Mouse (Mus musculus) gastrocnemius, adult 2 months (tissue): ENCODE data around the gene Psmb11. TPM values are rescaled to one million over a fixed set of nuclear protein-coding genes. Genes with fewer than 3 reads are reported as not detected.
A peak's percentile ranks its signal among the peaks of the same experiment; 100 is the strongest.

Source experiments
- DNase-seq: peaks from one replicate; pipeline ENCODE4 v3.0.0; 2022
- H3K27ac ChIP-seq: fragments of 200-600 bp; 2 replicates; pipeline ENCODE4 v1.8.1; 2022; ENCODE audit warnings: mild to moderate bottlenecking
- H3K4me3 ChIP-seq: fragments of 200-600 bp; 2 replicates; pipeline ENCODE4 v1.8.1; 2022; ENCODE audit warnings: mild to moderate bottlenecking, moderate library complexity
- CTCF ChIP-seq: fragments of 200-600 bp; IDR thresholded peaks from 2 replicates; pipeline ENCODE4 v1.8.1; 2022; ENCODE audit warnings: antibody characterized with exemption, mild to moderate bottlenecking, moderate library complexity
- intact Hi-C: fragments of 180-260 bp; cut with DNase I; formaldehyde crosslinking; loops from one replicate; pipeline ENCODE4 v1.15.1; 2025
- long read RNA-seq, 2 experiments: library from polyadenylated mRNA; stranded (forward); transcript quantifications; one replicate each; pipeline ENCODE4 v2.0.0; 2021
- total RNA-seq, 2 experiments: library from RNA; stranded (reverse); gene quantifications; 2 replicates each; pipeline ENCODE4 v1.2.3; 2021

Gene Psmb11
- total RNA-seq = not detected
- long read RNA-seq, experiment 1 = 0 reads
- long read RNA-seq, experiment 2 = 0 reads

DNA sequence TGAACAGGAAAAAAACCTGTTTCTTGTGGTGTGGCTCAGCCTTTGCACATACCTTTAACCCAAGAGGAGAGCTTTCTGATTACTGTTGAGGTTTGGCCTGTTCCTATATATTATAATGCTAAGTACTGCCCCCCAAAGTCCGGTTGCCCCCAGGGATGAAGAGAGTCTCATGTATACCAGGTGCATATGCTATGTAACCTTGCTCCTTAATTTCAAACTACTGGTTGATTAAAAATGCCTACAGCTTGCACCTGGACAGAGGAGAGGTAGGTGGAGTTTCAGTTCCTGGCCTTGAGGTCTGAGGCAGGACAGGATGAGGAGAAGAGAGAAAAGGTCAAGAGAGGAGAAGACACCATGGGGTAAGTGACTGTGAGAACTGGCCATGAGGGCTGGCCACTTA lies at the start of gene Psmb11:
Gene Psmb11 (plus strand): TSS at position 301 of the 400 bp plus-strand sequence.
- DNase-seq = no peak
- no peak for TF ChIP-seq CTCF
- Histone ChIP-seq H3K4me3 (no peak within 1 kb of the TSS), H3K27ac (no peak within 1 kb of the TSS)
- intact Hi-C loops = no loop called here

GRCm38 (mm10) chr14:54572122-54572521 lies 49.1 kb upstream of the Psmb11 start:
- intact Hi-C loops = no loop called here
- no peak for DNase-seq
- H3K4me3 ChIP-seq = no peak overlapping the region
- no peak for TF ChIP-seq CTCF
- H3K27ac ChIP-seq = peak overlapping the region; percentile 88; the same call in 1 of the 2 replicates

DNA sequence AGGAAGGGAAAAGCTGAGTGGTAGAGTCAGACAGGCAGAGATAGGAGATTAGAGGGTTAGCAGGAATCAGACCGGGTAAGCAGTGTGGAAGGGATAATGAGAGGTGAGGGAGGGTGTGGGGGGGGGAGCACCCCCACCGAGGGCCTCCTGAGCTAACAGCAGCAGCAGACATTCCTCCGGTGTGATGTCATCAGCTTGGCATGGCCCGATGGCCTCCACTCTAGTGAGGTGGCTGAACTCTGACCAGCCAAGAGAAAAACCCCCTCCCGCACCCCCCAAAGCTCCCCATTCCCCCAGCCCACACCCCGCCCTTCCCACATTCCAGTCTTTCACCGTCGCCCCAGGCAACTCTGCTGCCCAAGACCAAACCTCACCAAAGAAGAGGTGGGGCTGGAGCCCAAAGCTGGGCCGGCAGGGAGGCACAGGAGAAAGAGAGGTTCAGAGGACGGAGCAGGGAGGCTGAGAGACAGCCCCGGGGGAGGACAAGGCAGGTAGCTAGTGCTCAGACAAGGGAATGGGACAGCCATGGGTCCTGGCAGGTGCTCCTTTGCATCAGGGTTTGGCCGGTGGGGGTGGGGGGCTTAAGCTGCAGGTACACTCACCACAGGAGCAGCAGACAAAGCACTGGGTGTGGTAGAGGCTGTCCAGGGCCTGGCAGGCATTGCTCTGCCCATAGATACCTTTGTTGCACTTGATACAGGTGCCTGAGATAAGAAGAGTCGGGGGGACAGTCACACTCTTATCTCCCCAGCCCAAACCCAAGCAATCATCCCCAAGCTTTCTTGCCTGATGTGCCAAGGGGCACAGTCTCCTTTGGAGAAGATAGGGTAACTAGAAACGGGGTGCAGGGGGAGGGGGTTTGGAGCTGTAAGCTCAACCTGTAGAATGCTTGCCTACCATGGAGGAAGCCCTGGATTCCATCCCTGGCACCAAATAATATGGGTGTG lies 48.2 kb upstream of the Psmb11 start:
- Histone ChIP-seq H3K27ac (peak overlapping the region; percentile 88), H3K4me3 (peak overlapping the region; percentile 90)
- DNase-seq = peak; percentile 42
- TF ChIP-seq CTCF = no peak
- intact Hi-C loops = no loop called here

DNA sequence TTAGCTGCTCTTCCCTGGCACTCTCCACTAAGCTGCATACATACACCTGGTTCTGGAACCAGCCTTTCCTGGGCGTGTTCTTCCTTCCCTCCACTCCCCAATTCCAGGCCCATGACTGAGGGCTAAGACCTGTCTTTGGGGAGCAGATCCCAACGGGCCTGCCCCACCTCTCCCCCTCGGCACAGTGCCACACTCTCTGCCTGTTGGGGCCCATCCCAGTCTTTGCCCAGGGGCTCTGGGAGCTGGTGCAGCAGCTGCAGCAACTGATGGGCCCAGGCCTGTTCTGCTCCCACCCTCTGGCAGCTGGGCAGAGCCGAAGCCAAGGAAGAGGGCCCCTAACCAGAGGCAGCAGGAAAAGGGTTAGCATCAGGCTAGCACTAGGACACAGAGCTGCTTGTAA lies 47.0 kb upstream of the Psmb11 start:
- TF ChIP-seq CTCF = no peak
- intact Hi-C loops = no loop called here
- peak overlapping the region; percentile 88 for H3K27ac ChIP-seq
- no peak for DNase-seq
- peak overlapping the region; percentile 90 for H3K4me3 ChIP-seq

DNA sequence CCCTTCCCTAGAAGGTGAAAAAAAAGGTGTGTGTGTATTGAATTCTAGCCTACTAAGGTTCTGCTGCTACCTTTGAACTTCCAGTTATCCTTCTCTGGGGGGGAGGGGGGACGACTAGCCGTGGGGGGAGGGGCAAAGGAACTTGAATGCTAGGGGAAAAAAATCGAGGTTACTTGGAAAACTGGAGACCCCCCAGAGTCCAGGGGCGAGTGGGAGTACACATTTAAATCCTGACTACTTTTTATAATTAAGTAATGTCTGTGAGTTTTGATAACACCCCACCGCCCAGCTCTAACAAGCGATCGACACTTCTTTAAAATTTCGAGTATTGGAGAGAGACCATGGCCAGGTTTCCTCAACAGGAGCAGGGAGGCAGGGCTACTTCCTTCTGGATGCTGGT lies 46.2 kb upstream of the Psmb11 start:
- no peak for TF ChIP-seq CTCF
- DNase-seq = no peak
- Histone ChIP-seq H3K4me3 (peak overlapping the region; percentile 90), H3K27ac (peak overlapping the region; percentile 88)
- intact Hi-C loops = loop anchor here (5.0 kb wide), 2 partner anchors 48 to 348 kb away; no protein-coding TSS in a partner anchor

- DNase-seq = peak; percentile 74
- Histone ChIP-seq H3K4me3 (peak overlapping the region; percentile 90), H3K27ac (peak overlapping the region; percentile 88)
- intact Hi-C loops = loop anchor here (5.0 kb wide), 2 partner anchors 48 to 348 kb away; no protein-coding TSS in a partner anchor
- no peak for TF ChIP-seq CTCF
Observed at GRCm38 (mm10) chr14:54575631-54576030, 45.6 kb upstream of the Psmb11 start.

DNA sequence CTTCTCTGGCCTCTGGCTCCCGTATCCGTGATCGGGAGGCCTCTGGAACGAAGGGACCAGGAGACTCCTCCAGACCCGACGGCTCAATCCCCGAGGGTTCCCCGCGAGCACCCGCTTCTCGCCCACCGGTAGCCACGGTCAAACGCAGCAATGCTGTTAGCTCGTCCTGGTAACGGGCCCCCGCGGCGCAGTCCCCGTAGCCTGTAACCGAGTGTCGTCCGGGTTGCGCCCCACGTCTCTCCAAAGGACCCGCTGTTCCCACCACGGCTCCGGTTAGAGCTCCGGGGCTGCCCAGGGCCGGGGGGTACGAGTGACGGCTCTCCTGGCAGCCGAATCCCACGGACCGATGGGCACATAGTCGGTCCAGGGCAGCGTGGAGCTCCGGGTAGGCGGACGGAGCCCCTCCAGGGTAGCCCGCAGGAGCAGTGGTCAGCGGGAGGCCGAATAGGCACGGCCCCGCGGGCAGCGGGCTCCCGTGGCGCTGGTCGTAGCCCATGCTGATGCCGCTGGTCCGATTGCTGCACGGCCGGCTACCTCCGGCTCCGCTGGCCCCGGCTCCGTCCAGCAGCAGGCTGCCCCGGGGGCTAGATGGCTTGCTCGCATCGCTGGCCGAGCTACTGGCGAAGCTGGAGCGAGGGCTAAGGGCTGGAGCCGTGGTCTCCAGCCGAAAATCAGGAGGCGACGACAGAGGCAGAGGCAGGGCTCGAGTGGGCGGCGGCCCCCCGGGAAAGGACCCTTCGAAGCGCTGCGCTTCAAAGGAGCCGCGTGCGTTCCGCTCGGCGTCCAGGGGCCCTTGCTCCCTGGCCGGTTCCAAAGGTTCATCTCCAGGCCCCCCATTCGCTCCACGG lies 44.8 kb upstream of the Psmb11 start:
- DNase-seq = peak; percentile 55
- TF ChIP-seq CTCF = no peak
- Histone ChIP-seq H3K4me3 (peak overlapping the region; percentile 90), H3K27ac (peak overlapping the region; percentile 88)
- intact Hi-C loops = loop anchor here (5.0 kb wide), 2 partner anchors 49 to 349 kb away; no protein-coding TSS in a partner anchor

GRCm38 (mm10) chr14:54577089-54577982 lies 43.9 kb upstream of the Psmb11 start, which contains the start of gene Ajuba:
Gene Ajuba (minus strand): TSS chr14:54577558.
- Histone ChIP-seq H3K4me3 (peak within 1 kb of the TSS; percentile 90), H3K27ac (peak within 1 kb of the TSS; percentile 88)
- peak; percentile 3; the same call in 1 of the 2 replicates for TF ChIP-seq CTCF
- peak; percentile 92 for DNase-seq
- intact Hi-C loops = loop anchor here (5.0 kb wide), 2 partner anchors 50 to 350 kb away; no protein-coding TSS in a partner anchor

DNA sequence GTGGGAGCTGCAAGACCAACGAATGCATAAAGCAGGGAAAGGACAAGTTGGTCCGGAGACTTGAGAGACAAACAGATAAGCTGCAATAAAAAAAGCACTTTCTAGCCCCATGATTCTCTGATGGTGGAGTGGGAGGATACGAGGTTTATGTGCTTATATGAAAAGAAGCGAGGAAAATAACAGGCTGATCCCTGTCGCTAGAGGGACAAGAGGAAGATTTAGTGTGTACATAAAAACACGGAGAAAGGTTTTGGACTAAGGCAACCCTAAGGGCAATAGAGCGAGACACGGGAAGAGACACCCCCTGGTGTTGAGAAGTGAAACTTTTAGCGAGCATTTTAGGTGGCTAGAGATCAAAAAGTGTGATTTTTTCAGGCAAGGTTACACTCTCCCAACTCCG lies 43.2 kb upstream of the Psmb11 start:
- DNase-seq = peak; percentile 36
- Histone ChIP-seq H3K4me3 (peak overlapping the region; percentile 90), H3K27ac (peak overlapping the region; percentile 88)
- intact Hi-C loops = loop anchor here (5.0 kb wide), 2 partner anchors 51 to 351 kb away; no protein-coding TSS in a partner anchor
- TF ChIP-seq CTCF = peak; percentile 66

GRCm38 (mm10) chr14:54579638-54580037 lies 41.6 kb upstream of the Psmb11 start:
- TF ChIP-seq CTCF = no peak
- intact Hi-C loops = loop anchor here (5.0 kb wide), 3 partner anchors 52 to 352 kb away; partner anchors contain the start of genes Cdh24 and Gm17606
- no peak for DNase-seq
- Histone ChIP-seq H3K27ac (no peak overlapping the region), H3K4me3 (no peak overlapping the region)

DNA sequence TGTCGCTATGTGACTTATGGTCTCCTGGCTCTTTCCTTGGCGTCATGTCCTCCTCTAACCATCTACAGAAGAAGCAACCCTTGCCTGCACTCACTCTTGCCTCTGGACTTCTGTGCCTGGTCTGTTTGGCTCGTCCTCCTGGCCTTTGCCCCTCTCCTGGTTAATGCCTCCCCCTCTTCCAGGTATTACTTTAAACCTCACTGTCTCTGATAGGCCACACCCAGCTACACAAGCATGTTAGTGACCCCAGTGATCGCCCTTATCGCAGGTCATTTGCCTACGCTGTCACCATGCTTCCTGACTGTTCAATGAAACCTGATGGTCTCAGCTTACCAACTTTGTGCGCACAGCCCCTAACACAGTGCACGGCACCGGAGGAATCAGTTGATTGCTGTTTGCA lies 38.7 kb upstream of the Psmb11 start:
- intact Hi-C loops = loop anchor here (5.0 kb wide), 1 partner anchor 60 kb away; the partner anchor contains the start of genes Cdh24 and Gm17606

More for the DNA sequence above, 38.7 kb upstream of the Psmb11 start:
- no peak for DNase-seq
- TF ChIP-seq CTCF = no peak
- H3K4me3 ChIP-seq = no peak overlapping the region
- H3K27ac ChIP-seq = no peak overlapping the region
